Comparison of ENCODE assay signal across 16 mouse cellular contexts in the genomic region with DNA sequence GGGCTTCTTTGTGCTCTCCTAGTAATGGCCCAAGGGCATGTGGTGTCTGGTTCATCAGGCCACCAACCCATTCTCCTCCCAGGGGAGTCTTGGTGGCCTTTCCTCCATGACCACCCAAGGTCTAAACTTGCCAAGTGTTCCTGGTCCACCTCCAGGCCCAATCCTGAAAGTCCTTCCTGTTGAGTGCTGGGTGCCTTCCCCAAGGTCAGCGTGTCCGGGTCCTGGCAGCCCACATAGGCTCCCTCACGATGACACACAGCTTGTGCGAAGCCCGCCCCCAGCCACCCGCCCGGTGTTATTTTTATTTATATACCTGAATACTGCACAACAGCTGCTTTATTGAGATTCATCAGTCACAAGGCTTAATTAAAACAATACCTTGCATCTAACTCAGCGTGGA.
DNase-seq lines count a peak whose midpoint lies in the region.
"Had no signal": no experiment of that assay in that cellular context is flagged by ENCODE, and none has a peak within 500 bp of the region (broad histone marks: within the 10 kb centered on the region; RNA-seq: fewer than 3 reads in every experiment).

No protein-coding gene starts in this region.

- DNase-seq in adrenal gland, adult (ENCODE audit: inconsistent age in 2 of 2, low spot score in 1 of 2), result peak; percentile 57 to 61
- DNase-seq in adrenal gland, adult 8-10 months, result no peak
- peak; percentile 41 for DNase-seq in adrenal gland, postnatal 10 days
- no peak for DNase-seq in adrenal gland, postnatal 4 days (ENCODE audit: low spot score in 2 of 2)
- peak; percentile 53 to 59 for DNase-seq in adrenal gland, postnatal 36 days
- no peak for DNase-seq in thymus, postnatal 14 days
- DNase-seq in thymus, postnatal 10 days (ENCODE audit: low spot score in 2 of 2), result no peak
- DNase-seq: B cell, adult 2 months; cerebellum, adult 11 months; cerebellum, adult 18-20 months; cerebellum, adult 8-10 months; cerebellum, adult 9-11 months; cerebellum, postnatal 14 days; cerebellum, postnatal 36 days; embryo, embryonic 11 days; forebrain, postnatal 0 days had no signal

Comparison
In these comparisons a context has a peak if more than half of its experiments do, and no peak if none do; other contexts are left out.
1. DNase-seq: peak in adrenal gland, adult (2 of 2), adrenal gland, postnatal 10 days (single experiment) and adrenal gland, postnatal 36 days (2 of 2); none in adrenal gland, adult 8-10 months (single experiment), adrenal gland, postnatal 4 days (0 of 2), thymus, postnatal 14 days (single experiment) and thymus, postnatal 10 days (0 of 2).